Mouse (Mus musculus): ENCODE results near the gene Smarcd3. TPM values are rescaled to one million over a fixed set of nuclear protein-coding genes. Genes with fewer than 3 reads are reported as not detected.

Smarcd3 gene
- polyA plus RNA-seq, 1 experiment = 12.4 TPM

DNA sequence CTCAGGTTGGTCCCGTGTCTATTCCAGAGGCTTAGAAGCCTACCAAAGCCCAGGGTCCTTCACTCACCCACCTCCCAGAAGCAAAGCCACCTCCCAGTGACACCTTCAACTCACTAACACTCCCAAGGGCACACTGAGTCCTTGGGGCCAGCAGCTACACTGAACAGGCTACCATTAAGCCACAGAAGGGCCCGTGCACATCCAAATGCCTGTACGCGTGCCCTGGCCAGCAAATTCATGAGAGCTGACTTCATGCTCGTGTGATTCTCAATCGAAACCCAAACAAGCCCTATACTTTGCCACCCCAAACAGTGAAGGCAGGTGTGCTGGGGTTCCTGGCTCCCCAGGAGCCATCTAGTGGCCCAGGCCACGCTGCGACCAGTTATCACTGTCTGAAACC, 3.6 kb downstream of the Smarcd3 start:
- Histone ChIP-seq H3K27me3 (replicated peaks; ENCODE audit: control insufficient read depth, insufficient read depth, low read length) (no peaks in the 10 kb centered on the region), H3K4me1 (ENCODE audit: control insufficient read depth, insufficient read depth, low read length) (peaks cover 6% of the 10 kb centered on the region; the same call in 1 of the 2 replicates), H3K27ac (ENCODE audit: insufficient read depth, low read depth, low read length) (peak overlapping the region; percentile 88), H3K4me3 (ENCODE audit: insufficient read depth, low read depth, low read length) (no peak overlapping the region), H3K36me3 (ENCODE audit: control insufficient read depth, insufficient read depth, low read length) (no peaks in the 10 kb centered on the region)
- no peak for TF ChIP-seq CTCF (conservative IDR thresholded peaks at IDR 0.05; ENCODE audit: insufficient read depth, insufficient read length, low read depth, low read length)
- no peak for DNase-seq
- WGBS = 65% methylated on average over 8 of the region's 8 CpGs

DNA sequence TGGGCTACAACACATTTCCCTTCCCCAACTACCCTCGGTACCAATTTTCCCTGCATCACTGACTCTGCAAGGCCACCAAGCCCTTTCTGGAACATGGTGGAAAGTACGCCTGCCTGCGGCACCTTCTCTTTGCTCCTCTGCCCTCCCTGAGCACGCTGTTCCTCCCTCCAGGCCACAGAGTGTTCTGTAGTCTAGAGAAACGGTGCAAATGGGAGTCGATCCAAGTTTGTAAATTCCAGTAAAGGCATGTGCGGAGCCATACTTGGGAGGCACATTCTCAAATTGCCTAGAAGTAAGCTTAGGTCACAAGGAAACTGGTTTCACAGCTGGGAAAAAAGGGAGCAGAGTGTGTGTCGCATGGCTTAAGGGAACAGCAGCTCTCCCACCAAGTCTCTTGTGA, 4.1 kb downstream of the Smarcd3 start:
- no peaks in the 10 kb centered on the region for H3K36me3 ChIP-seq (ENCODE audit: control insufficient read depth, insufficient read depth, low read length)
- peaks cover 6% of the 10 kb centered on the region; the same call in 1 of the 2 replicates for H3K4me1 ChIP-seq (ENCODE audit: control insufficient read depth, insufficient read depth, low read length)
- no peaks in the 10 kb centered on the region for H3K27me3 ChIP-seq (replicated peaks; ENCODE audit: control insufficient read depth, insufficient read depth, low read length)
- WGBS = 48% methylated on average over 8 of the region's 8 CpGs
- DNase-seq = peak; percentile 77
- peak overlapping the region; percentile 88 for H3K27ac ChIP-seq (ENCODE audit: insufficient read depth, low read depth, low read length)
- H3K4me3 ChIP-seq (ENCODE audit: insufficient read depth, low read depth, low read length) = no peak overlapping the region
- TF ChIP-seq POLR2A (IDR thresholded peaks at IDR 0.05; ENCODE audit: low read depth, low read length) (no peak), CTCF (conservative IDR thresholded peaks at IDR 0.05; ENCODE audit: insufficient read depth, insufficient read length, low read depth, low read length) (no peak)

DNA sequence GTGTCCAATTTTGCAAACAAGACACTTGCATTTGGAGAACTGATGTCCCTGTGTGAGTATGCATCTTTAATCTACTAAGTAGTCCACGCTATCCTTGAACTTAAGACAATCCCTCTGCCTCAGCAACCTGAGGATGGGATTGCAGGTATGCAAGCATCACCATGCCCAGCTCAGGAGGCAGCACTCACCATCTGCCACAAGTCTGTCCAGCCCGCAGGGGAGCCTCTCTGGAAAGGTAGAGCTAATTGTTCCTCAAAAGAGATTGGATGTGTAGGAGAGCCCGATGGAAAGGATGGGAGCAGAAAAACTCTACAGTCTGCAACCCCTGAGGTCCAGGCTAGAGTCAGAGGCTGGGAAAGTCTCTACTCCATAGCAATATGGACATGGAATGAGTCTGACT, 5.3 kb downstream of the Smarcd3 start:
- Histone ChIP-seq H3K4me3 (ENCODE audit: insufficient read depth, low read depth, low read length) (no peak overlapping the region), H3K4me1 (ENCODE audit: control insufficient read depth, insufficient read depth, low read length) (peaks cover 3% of the 10 kb centered on the region; the same call in 1 of the 2 replicates), H3K27ac (ENCODE audit: insufficient read depth, low read depth, low read length) (no peak overlapping the region), H3K27me3 (replicated peaks; ENCODE audit: control insufficient read depth, insufficient read depth, low read length) (no peaks in the 10 kb centered on the region), H3K36me3 (ENCODE audit: control insufficient read depth, insufficient read depth, low read length) (no peaks in the 10 kb centered on the region)
- no peak for TF ChIP-seq POLR2A (IDR thresholded peaks at IDR 0.05; ENCODE audit: low read depth, low read length)
- TF ChIP-seq CTCF (conservative IDR thresholded peaks at IDR 0.05; ENCODE audit: insufficient read depth, insufficient read length, low read depth, low read length) = no peak
- no peak for DNase-seq
- WGBS = 86% methylated on average over 3 of the region's 3 CpGs

DNA sequence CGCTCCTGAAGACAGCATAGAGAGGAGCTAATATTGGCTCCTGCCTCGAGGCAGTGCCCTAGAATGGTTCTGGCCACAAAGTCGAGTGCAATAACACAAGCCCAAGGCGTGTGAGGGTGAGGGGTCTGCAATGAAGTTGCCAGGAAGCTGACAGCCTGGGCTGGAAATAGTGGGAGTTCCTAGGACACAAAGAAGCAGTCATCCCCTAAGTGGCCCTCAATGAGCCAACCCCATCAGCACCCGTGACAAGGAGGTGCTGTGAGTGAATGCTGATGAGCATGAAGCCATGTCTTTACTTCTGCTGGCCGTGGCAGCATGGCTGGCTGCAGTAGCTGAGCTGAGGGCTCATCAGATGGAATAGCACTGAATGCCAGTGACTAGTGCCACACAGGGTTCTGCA, 9.1 kb downstream of the Smarcd3 start:
- DNase-seq = no peak
- Histone ChIP-seq H3K4me3 (ENCODE audit: insufficient read depth, low read depth, low read length) (no peak overlapping the region), H3K27me3 (replicated peaks; ENCODE audit: control insufficient read depth, insufficient read depth, low read length) (no peaks in the 10 kb centered on the region), H3K36me3 (ENCODE audit: control insufficient read depth, insufficient read depth, low read length) (no peaks in the 10 kb centered on the region), H3K4me1 (ENCODE audit: control insufficient read depth, insufficient read depth, low read length) (peaks cover 6% of the 10 kb centered on the region; the same call in 1 of the 2 replicates), H3K27ac (ENCODE audit: insufficient read depth, low read depth, low read length) (no peak overlapping the region)
- 68% methylated on average over 6 of the region's 6 CpGs for WGBS
- TF ChIP-seq POLR2A (IDR thresholded peaks at IDR 0.05; ENCODE audit: low read depth, low read length) (no peak), CTCF (conservative IDR thresholded peaks at IDR 0.05; ENCODE audit: insufficient read depth, insufficient read length, low read depth, low read length) (no peak)

DNA sequence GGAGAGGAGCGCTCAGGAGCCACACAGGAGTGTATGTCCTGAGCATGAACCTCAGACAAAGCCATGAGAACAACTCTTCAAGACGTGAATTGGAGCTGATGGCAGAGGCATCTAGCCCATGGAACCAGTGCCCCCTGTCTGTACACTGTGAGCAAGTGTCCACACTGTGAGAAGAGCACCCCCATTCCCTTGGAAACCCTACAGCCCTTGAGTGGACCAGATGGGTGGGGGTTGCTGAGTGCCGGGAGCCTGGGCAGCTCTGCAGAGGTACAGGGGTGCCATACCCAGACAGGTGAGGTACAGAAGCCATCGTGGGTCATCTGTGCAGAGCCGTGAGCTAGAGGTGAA, 11.9 kb downstream of the Smarcd3 start:
- Histone ChIP-seq H3K4me1 (ENCODE audit: control insufficient read depth, insufficient read depth, low read length) (peaks cover 3% of the 10 kb centered on the region; the same call in 1 of the 2 replicates), H3K27ac (ENCODE audit: insufficient read depth, low read depth, low read length) (no peak overlapping the region), H3K4me3 (ENCODE audit: insufficient read depth, low read depth, low read length) (no peak overlapping the region), H3K27me3 (replicated peaks; ENCODE audit: control insufficient read depth, insufficient read depth, low read length) (no peaks in the 10 kb centered on the region), H3K36me3 (ENCODE audit: control insufficient read depth, insufficient read depth, low read length) (no peaks in the 10 kb centered on the region)
- 55% methylated on average over 5 of the region's 5 CpGs for WGBS
- no peak for DNase-seq
- TF ChIP-seq CTCF (conservative IDR thresholded peaks at IDR 0.05; ENCODE audit: insufficient read depth, insufficient read length, low read depth, low read length) (no peak), POLR2A (IDR thresholded peaks at IDR 0.05; ENCODE audit: low read depth, low read length) (no peak)

DNA sequence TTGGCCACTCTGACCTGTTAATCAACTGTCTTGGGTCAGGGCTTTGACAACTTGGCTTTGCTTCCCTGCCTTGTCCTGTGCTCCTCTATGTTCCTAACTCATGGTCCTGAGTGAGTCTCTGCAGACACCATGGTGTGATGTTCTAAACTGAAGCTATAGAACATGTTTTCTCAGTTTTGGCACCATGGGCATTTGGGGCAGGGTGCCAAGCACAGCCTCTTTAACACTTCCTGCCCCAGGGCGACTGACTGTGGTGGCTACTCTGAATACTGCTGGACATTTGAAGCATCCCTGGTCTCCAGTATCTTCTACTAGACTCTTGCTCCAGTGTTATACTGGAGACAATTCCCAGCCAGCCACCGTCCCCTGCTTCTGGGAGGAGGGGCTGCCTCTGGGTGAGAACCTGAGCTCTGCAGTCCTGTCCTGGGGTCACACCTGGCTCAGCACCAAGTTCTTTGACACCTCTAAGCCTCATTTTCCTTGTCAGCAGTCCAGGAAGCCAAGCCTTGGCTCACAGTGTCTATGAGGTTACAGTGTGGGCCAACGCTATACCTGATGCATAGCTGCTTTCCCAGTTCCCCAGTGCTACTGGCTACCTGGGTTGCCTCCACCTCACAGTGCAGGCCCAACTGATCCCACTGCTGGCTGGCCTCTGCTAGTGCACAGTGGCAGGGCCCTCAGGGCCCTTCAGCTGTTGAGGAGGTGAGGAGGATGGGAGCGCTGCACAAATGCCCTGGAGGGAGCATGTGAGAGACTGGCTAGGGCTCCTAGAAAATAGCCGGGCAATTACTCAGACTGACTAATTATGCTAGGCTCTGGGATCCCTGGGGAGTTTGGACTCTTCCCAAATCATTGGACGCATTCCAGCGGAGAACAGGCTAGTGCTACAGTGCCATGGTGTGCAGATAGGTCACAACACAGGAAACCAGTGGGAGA, 12.6 kb downstream of the Smarcd3 start:
- no peak overlapping the region for H3K27ac ChIP-seq (ENCODE audit: insufficient read depth, low read depth, low read length)
- H3K27me3 ChIP-seq (replicated peaks; ENCODE audit: control insufficient read depth, insufficient read depth, low read length) = no peaks in the 10 kb centered on the region
- DNase-seq = peak; percentile 87
- TF ChIP-seq CTCF (conservative IDR thresholded peaks at IDR 0.05; ENCODE audit: insufficient read depth, insufficient read length, low read depth, low read length) (no peak), POLR2A (IDR thresholded peaks at IDR 0.05; ENCODE audit: low read depth, low read length) (no peak)
- H3K36me3 ChIP-seq (ENCODE audit: control insufficient read depth, insufficient read depth, low read length) = no peaks in the 10 kb centered on the region
- H3K4me1 ChIP-seq (ENCODE audit: control insufficient read depth, insufficient read depth, low read length) = peaks cover 3% of the 10 kb centered on the region; the same call in 1 of the 2 replicates
- H3K4me3 ChIP-seq (ENCODE audit: insufficient read depth, low read depth, low read length) = no peak overlapping the region
- 37% methylated on average over 7 of the region's 7 CpGs for WGBS

DNA sequence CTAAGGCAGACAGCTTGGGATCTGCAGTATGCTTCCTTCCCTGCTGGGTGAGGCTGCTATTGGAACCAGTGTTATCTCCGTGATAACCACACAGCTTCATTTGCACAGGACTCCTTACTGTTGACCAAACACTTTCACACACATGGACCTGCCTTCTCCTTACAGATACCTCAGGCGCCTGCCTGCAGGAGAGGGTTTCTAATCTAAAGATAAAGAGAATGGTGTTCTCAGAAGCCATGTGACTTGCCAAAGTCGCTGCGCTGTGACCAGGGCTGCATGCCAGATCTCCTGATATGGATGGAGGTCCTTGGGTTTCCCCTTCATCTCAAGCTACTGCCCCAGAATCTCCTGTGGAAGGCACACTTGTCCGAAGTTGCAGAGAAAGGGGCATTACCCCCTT, 14.8 kb downstream of the Smarcd3 start:
- no peaks in the 10 kb centered on the region for H3K36me3 ChIP-seq (ENCODE audit: control insufficient read depth, insufficient read depth, low read length)
- TF ChIP-seq POLR2A (IDR thresholded peaks at IDR 0.05; ENCODE audit: low read depth, low read length) (no peak), CTCF (conservative IDR thresholded peaks at IDR 0.05; ENCODE audit: insufficient read depth, insufficient read length, low read depth, low read length) (no peak)
- no peak overlapping the region for H3K27ac ChIP-seq (ENCODE audit: insufficient read depth, low read depth, low read length)
- no peaks in the 10 kb centered on the region for H3K27me3 ChIP-seq (replicated peaks; ENCODE audit: control insufficient read depth, insufficient read depth, low read length)
- H3K4me1 ChIP-seq (ENCODE audit: control insufficient read depth, insufficient read depth, low read length) = peaks cover 3% of the 10 kb centered on the region; the same call in 1 of the 2 replicates
- DNase-seq = no peak
- 67% methylated on average over 5 of the region's 5 CpGs for WGBS
- no peak overlapping the region for H3K4me3 ChIP-seq (ENCODE audit: insufficient read depth, low read depth, low read length)
